Mouse (Mus musculus) E14TG2a.4 (cell line): ENCODE data around the gene Pcid2.

ENCODE experiments used
- H3K27me3 ChIP-seq: 2 replicates; pipeline ENCODE4 v1.6.1; 2014; ENCODE audit warnings: low read length, control low read depth; ENCODE audit not compliant: insufficient read depth
- H3K36me3 ChIP-seq: 2 replicates; pipeline ENCODE4 v1.6.1; 2014; ENCODE audit warnings: low read length, control low read depth; ENCODE audit not compliant: insufficient read depth
- H3K4me1 ChIP-seq: replicated peaks from 2 replicates; pipeline ENCODE4 v1.6.1; 2014; ENCODE audit warnings: low read depth, low read length, control low read depth
- H3K4me3 ChIP-seq: replicated peaks from 2 replicates; pipeline ENCODE4 v1.5.1; 2014; ENCODE audit warnings: mild to moderate bottlenecking, low read length
- H3K9me3 ChIP-seq: 2 replicates; pipeline ENCODE4 v1.6.1; 2014; ENCODE audit warnings: low read length, control low read depth
- CTCF ChIP-seq: conservative IDR thresholded peaks from 2 replicates; pipeline ENCODE4 v1.5.1; 2014; ENCODE audit warnings: low read length
- NANOG ChIP-seq: IDR thresholded peaks from 2 replicates; pipeline ENCODE4 v1.6.1; 2014; ENCODE audit warnings: borderline replicate concordance, low read length, mixed read lengths
- POU5F1 ChIP-seq: IDR thresholded peaks from 2 replicates; pipeline ENCODE4 v1.6.1; 2014; ENCODE audit warnings: low read length, borderline replicate concordance

The Pcid2 gene

DNA sequence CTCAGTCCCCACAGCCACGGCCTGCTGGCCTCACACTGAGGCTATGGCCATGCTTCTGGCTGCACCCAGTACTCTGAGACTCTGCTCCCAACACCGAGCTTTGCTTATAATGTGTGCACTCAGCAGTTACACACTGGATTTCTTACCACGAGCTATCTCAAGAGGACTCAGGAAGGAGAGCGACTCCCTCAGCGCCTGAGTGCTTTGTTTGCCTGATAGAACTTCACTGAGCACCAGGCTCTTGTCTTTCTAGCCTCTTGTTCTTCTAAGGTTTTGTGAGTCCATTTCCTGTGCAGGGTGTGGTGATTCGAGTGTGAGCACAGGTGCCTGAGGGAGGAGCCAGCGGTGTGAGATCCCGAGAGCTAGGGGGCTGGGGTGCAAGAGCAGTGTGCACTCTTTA is 19.6 kb upstream of the Pcid2 start:
- H3K4me3 ChIP-seq: no peak overlapping the region
- H3K4me1 ChIP-seq: peaks cover 12% of the 10 kb centered on the region
- no peaks in the 10 kb centered on the region for H3K9me3 ChIP-seq
- H3K27me3 ChIP-seq: no peaks in the 10 kb centered on the region
- TF ChIP-seq POU5F1: no peak
- no peak for TF ChIP-seq NANOG
- no peak for TF ChIP-seq CTCF
- H3K36me3 ChIP-seq: peaks cover 64% of the 10 kb centered on the region

DNA sequence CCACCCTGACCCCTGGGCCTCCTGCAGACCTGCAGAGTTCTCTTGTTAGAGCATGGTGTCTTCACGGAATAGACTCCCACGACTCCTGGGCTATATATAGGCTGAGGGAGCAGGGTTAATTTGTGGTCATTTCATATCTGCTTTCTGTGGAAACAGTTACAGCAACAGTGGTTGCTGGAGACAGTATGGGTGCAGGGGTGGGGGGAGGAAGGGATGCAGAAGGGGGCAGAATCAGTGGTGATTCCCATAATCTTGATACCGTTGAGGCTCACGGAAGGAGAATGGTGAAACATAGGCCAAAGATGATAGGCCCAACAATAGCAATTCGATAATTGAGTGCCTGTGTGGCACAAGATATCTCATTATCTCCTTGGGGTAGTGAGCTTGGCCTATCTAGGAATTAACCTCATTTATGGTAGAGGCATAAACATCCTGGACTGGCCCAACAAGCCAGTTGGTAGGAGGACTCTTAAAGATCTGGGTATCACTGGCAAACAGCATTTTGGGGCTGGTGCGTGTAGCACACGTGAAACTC is 17.7 kb upstream of the Pcid2 start:
- H3K27me3 ChIP-seq: no peaks in the 10 kb centered on the region
- no peaks in the 10 kb centered on the region for H3K9me3 ChIP-seq
- H3K36me3 ChIP-seq: peaks cover 66% of the 10 kb centered on the region
- TF ChIP-seq NANOG (no peak), POU5F1 (no peak), CTCF (no peak)
- H3K4me1 ChIP-seq: peaks cover 12% of the 10 kb centered on the region
- no peak overlapping the region for H3K4me3 ChIP-seq

DNA sequence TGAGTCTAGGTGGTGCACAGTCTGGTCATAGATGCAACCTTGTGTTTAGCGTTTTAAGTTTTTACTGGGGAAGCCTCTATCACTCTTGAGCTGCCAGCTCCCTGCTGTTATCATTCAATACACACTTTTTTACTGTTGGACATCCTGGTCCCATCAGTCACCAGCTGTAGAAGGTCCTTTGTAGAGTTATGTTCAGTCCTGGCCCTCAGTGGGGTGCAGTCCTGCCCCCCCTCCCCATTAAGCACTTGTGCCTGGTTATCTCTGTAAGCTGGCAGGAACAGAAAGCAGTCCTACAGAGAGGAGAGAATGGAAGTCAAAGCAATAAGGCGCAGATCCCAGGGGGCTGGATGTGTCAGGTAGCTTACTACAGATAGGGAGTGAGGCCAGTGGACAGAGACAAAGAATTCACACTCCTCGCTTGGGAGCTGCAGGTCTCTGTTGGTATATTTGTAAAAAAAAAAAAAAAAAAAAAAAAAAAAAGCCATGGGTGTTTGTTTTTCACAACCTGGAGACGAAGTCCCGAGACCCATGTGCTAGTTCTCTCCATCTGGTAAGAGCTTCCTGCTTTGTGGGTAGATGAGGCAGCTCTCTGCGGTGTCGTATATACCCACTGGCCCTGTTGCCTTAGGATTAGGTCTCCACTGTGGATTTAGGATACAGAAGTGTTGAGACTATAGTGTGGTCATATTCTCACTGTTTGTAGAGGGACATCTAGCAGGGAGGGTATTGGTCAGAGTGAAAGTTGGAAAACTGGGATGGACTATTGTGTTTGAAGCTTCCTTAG is 15.8 kb upstream of the Pcid2 start:
- Histone ChIP-seq H3K4me1 (peaks cover 12% of the 10 kb centered on the region), H3K27me3 (no peaks in the 10 kb centered on the region), H3K36me3 (peaks cover 48% of the 10 kb centered on the region), H3K9me3 (no peaks in the 10 kb centered on the region), H3K4me3 (no peak overlapping the region)
- TF ChIP-seq NANOG (no peak), CTCF (no peak), POU5F1 (no peak)

- Histone ChIP-seq H3K4me3 (no peak overlapping the region), H3K27me3 (no peaks in the 10 kb centered on the region), H3K4me1 (peaks cover under 1% of the 10 kb centered on the region; the same call in 1 of the 2 replicates), H3K36me3 (peaks cover 34% of the 10 kb centered on the region), H3K9me3 (no peaks in the 10 kb centered on the region)
- TF ChIP-seq POU5F1 (no peak), NANOG (no peak), CTCF (no peak)
Measured at GRCm38 (mm10) chr8:13118516-13118915, 13.3 kb upstream of the Pcid2 start.

- Histone ChIP-seq H3K9me3 (no peaks in the 10 kb centered on the region), H3K27me3 (no peaks in the 10 kb centered on the region), H3K4me1 (peaks cover 8% of the 10 kb centered on the region), H3K36me3 (peaks cover 25% of the 10 kb centered on the region), H3K4me3 (no peak overlapping the region)
- no peak for TF ChIP-seq POU5F1
- no peak for TF ChIP-seq CTCF
- no peak for TF ChIP-seq NANOG
Measured at GRCm38 (mm10) chr8:13117096-13117495, 11.8 kb upstream of the Pcid2 start.

DNA sequence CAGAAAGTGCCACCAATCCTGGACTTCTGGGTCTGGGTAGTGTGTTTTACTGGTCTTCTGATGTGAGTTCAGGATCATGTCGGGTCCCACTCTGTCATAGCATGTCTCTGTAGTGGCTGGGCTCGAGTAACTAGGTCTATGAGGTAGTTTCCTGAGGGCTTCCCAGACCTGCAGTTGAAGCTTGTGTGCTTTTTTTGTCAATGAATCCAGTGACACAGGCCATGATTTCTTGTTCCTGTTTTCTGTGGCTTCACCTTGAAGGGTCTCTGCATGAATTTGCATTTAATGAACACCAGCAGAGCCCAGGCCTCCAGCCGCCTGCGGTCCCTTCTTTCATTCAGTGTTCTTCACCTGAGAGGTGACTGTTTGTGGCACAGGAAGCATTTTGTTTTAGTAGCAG is 8.0 kb upstream of the Pcid2 start:
- Histone ChIP-seq H3K9me3 (no peaks in the 10 kb centered on the region), H3K4me1 (peaks cover 17% of the 10 kb centered on the region), H3K27me3 (no peaks in the 10 kb centered on the region), H3K36me3 (peaks cover 12% of the 10 kb centered on the region), H3K4me3 (no peak overlapping the region)
- TF ChIP-seq NANOG (no peak), POU5F1 (no peak), CTCF (no peak)

GRCm38 (mm10) chr8:13111917-13112316 is 6.7 kb upstream of the Pcid2 start:
- H3K36me3 ChIP-seq: peaks cover 19% of the 10 kb centered on the region
- TF ChIP-seq POU5F1 (no peak), CTCF (no peak), NANOG (no peak)
- peaks cover 17% of the 10 kb centered on the region for H3K4me1 ChIP-seq
- H3K9me3 ChIP-seq: no peaks in the 10 kb centered on the region
- no peak overlapping the region for H3K4me3 ChIP-seq
- H3K27me3 ChIP-seq: no peaks in the 10 kb centered on the region

- TF ChIP-seq POU5F1: no peak
- TF ChIP-seq CTCF: no peak
- TF ChIP-seq NANOG: no peak
- Histone ChIP-seq H3K9me3 (no peaks in the 10 kb centered on the region), H3K36me3 (peaks cover 8% of the 10 kb centered on the region), H3K27me3 (no peaks in the 10 kb centered on the region), H3K4me3 (no peak overlapping the region), H3K4me1 (peaks cover 20% of the 10 kb centered on the region)
Measured at GRCm38 (mm10) chr8:13109416-13109960, 4.2 kb upstream of the Pcid2 start.
